ENCODE assay signal across 7 mouse cellular contexts in genomic region chr6:6863955-6864354, GRCm38 (mm10). TPM values are rescaled to one million over a fixed set of nuclear protein-coding genes. Genes with fewer than 3 reads are reported as not detected.
DNase-seq lines count a peak whose midpoint lies in the region; ATAC-seq and TF ChIP-seq lines count a peak whose summit lies in the region.

No protein-coding gene starts in this region.

- ATAC-seq in hindbrain, embryonic 12.5 days (ENCODE audit: low FRiP score): peak; percentile 34; the same call in 1 of the 2 replicates
- ATAC-seq in midbrain, embryonic 12.5 days (ENCODE audit: low FRiP score, low read depth): no peak
- no peak for ATAC-seq in activated CD4-positive, CD25-positive, alpha-beta regulatory T cell, adult 4 months

- H3K9ac ChIP-seq in ES-E14 (ENCODE audit: insufficient read depth, low read depth, low read length, poor library complexity, severe bottlenecking): peak overlapping the region; percentile 8; the same call in 1 of the 2 replicates
- peak overlapping the region; percentile 59 for H3K9ac ChIP-seq in hindbrain, embryonic 12.5 days
- H3K9ac ChIP-seq in midbrain, embryonic 12.5 days (replicated peaks): peak overlapping the region; percentile 57; the same call in 1 of the 2 replicates

- peak overlapping the region; percentile 72 for H3K4me2 ChIP-seq in hindbrain, embryonic 12.5 days (replicated peaks)
- peak overlapping the region; percentile 77 for H3K4me2 ChIP-seq in midbrain, embryonic 12.5 days (replicated peaks)

- peaks cover 0 to 4% of the 10 kb centered on the region in 2 experiments; a peak in 2 of 4 replicates for H3K4me1 ChIP-seq in ES-E14 (ENCODE audit: control insufficient read depth in 2 of 2, insufficient read depth in 2 of 2, low read length in 2 of 2, poor library complexity in 1 of 2)
- H3K4me1 ChIP-seq in hindbrain, embryonic 12.5 days: peaks cover 20% of the 10 kb centered on the region
- peaks cover 22% of the 10 kb centered on the region for H3K4me1 ChIP-seq in midbrain, embryonic 12.5 days

- H3K27me3 ChIP-seq in hindbrain, embryonic 12.5 days: peaks cover 93% of the 10 kb centered on the region
- H3K27me3 ChIP-seq in midbrain, embryonic 12.5 days: peaks cover 88% of the 10 kb centered on the region

- no peak for DNase-seq in ES-E14 (ENCODE audit: low read depth, low spot score)
- DNase-seq in brain, embryonic 14.5 days (ENCODE audit: low read depth): peak; percentile 33
- no peak for DNase-seq in urinary bladder, adult 18-20 months (ENCODE audit: low spot score in 2 of 2)
- DNase-seq in right cerebral cortex, adult 2 months (ENCODE audit: low spot score in 2 of 2): no peak

- H3K27ac ChIP-seq in ES-E14 (ENCODE audit: insufficient read depth, low read depth, low read length, poor library complexity, severe bottlenecking): no peak overlapping the region
- no peak overlapping the region; the same call in 1 of the 2 replicates for H3K27ac ChIP-seq in hindbrain, embryonic 12.5 days
- H3K27ac ChIP-seq in midbrain, embryonic 12.5 days (replicated peaks): peak overlapping the region; percentile 65; the same call in 1 of the 2 replicates

- H3K9me3 ChIP-seq in ES-E14 (ENCODE audit: control insufficient read depth, insufficient read depth, low read depth, low read length): no peaks in the 10 kb centered on the region
- H3K9me3 ChIP-seq in hindbrain, embryonic 12.5 days (replicated peaks): no peaks in the 10 kb centered on the region
- H3K9me3 ChIP-seq in midbrain, embryonic 12.5 days: no peaks in the 10 kb centered on the region

- 1% methylated on average over 21 of the region's 21 CpGs for WGBS in hindbrain, embryonic 12.5 days
- WGBS in midbrain, embryonic 12.5 days: 1% methylated on average over 15 of the region's 21 CpGs

- no peak for TF ChIP-seq CTCF in brain, embryonic 14.5 days (IDR thresholded peaks at IDR 0.05; ENCODE audit: borderline replicate concordance, extremely low read depth, insufficient read depth, insufficient read length)

- peak overlapping the region; percentile 54 to 59; a peak in 3 of 4 replicates for H3K4me3 ChIP-seq in ES-E14 (ENCODE audit: insufficient read depth in 1 of 2, low read depth in 1 of 2, low read length in 2 of 2, poor library complexity in 1 of 2, severe bottlenecking in 1 of 2)
- H3K4me3 ChIP-seq in hindbrain, embryonic 12.5 days: peak overlapping the region; percentile 41
- H3K4me3 ChIP-seq in midbrain, embryonic 12.5 days: peak overlapping the region; percentile 49

- in situ Hi-C loops in ES-E14 (cut with MboI; ENCODE audit: low sequenced_read_pairs in 2 of 2, unreplicated experiment in 2 of 2): loop anchor here in 1 of 2 experiments (25.0 kb wide), 1 partner anchor 852 kb away; no protein-coding TSS in a partner anchor

- no peaks in the 10 kb centered on the region for H3K36me3 ChIP-seq in ES-E14 (ENCODE audit: control insufficient read depth, insufficient read depth, low read length, poor library complexity, severe bottlenecking)
- no peaks in the 10 kb centered on the region for H3K36me3 ChIP-seq in hindbrain, embryonic 12.5 days
- H3K36me3 ChIP-seq in midbrain, embryonic 12.5 days: no peaks in the 10 kb centered on the region

- no peak for TF ChIP-seq POLR2A in brain, embryonic 14.5 days (IDR thresholded peaks at IDR 0.05; ENCODE audit: borderline replicate concordance, extremely low read depth, insufficient read depth, insufficient read length, poor library complexity, severe bottlenecking)

TF ChIP-seq in ES-E14, 5 proteins besides CTCF, POLR2A, EP300 and RAD21:
- no peak for TF ChIP-seq CHD2 (IDR thresholded peaks at IDR 0.05; ENCODE audit: low read depth, low read length)
- no peak for TF ChIP-seq ZNF384 (IDR thresholded peaks at IDR 0.05; ENCODE audit: low read depth, low read length)

RNA-seq across cellular contexts. Expression of gene Dlx6, which starts 0.8 kb away (rescaled TPM):
- 0.21 TPM in 1 of 2 replicates, not detected in the other for total RNA-seq in ES-E14 (2012; rRNA removed)
- 13.2 and 22.9 TPM in 2 replicates for polyA plus RNA-seq in brain, embryonic 14.5 days (2012; rRNA removed)
- polyA plus RNA-seq in hindbrain, embryonic 12.5 days (2016; fragmentation: Nextera tagmentation; extraction: Ambion mirVana): 1.0 and 2.6 TPM in 2 replicates
- 2.6 and 3.5 TPM in 2 replicates for polyA plus RNA-seq in midbrain, embryonic 12.5 days (2016; fragmentation: Nextera tagmentation; extraction: Ambion mirVana)
- polyA plus RNA-seq in activated CD4-positive, CD25-positive, alpha-beta regulatory T cell, adult 4 months (2017; shearing (Covaris generic)): not detected

RNA-seq across cellular contexts. Expression of gene Dlx5, which starts 17.9 kb away (rescaled TPM):
- total RNA-seq in ES-E14 (2012; rRNA removed): not detected in 2 replicates
- polyA plus RNA-seq in brain, embryonic 14.5 days (2012; rRNA removed): 15.5 and 20.4 TPM in 2 replicates
- polyA plus RNA-seq in hindbrain, embryonic 12.5 days (2016; fragmentation: Nextera tagmentation; extraction: Ambion mirVana): 10.7 and 19.2 TPM in 2 replicates
- 16.1 and 22.3 TPM in 2 replicates for polyA plus RNA-seq in midbrain, embryonic 12.5 days (2016; fragmentation: Nextera tagmentation; extraction: Ambion mirVana)
- not detected for polyA plus RNA-seq in activated CD4-positive, CD25-positive, alpha-beta regulatory T cell, adult 4 months (2017; shearing (Covaris generic))

Comparison
In these comparisons a context has a peak if more than half of its experiments do, and no peak if none do; other contexts are left out.
1. H3K9ac ChIP-seq: peak in every context shown above with its lines; median percentile 59 in hindbrain, embryonic 12.5 days; 57 in midbrain, embryonic 12.5 days; 8 in ES-E14.
2. RNA of gene Dlx5, which starts 17.9 kb away (polyA plus RNA-seq): 16.1 to 22.3 TPM in midbrain, embryonic 12.5 days, 15.5 to 20.4 TPM in brain, embryonic 14.5 days and 10.7 to 19.2 TPM in hindbrain, embryonic 12.5 days; not detected in activated CD4-positive, CD25-positive, alpha-beta regulatory T cell, adult 4 months; every median in the first group is over 10 times any median in the second.
3. Peak in every context shown above with its lines, with median percentiles within 50 percentile points of each other: H3K4me3 ChIP-seq.